Mouse (Mus musculus): ENCODE data around the gene Prr19. TPM values are rescaled to one million over a fixed set of nuclear protein-coding genes. Genes with fewer than 3 reads are reported as not detected.

Prr19 gene
- total and polyA plus RNA-seq, 2 experiments from 2014 or later = not detected

- peaks cover 28% of the 10 kb centered on the region for H3K4me1 ChIP-seq (ENCODE audit: control insufficient read depth, insufficient read depth)
- WGBS = 76% methylated on average over 8 of the region's 8 CpGs
- H3K9me3 ChIP-seq (replicated peaks; ENCODE audit: control insufficient read depth, low read length) = no peaks in the 10 kb centered on the region
- no peak for ATAC-seq (ENCODE audit: insufficient read depth, low read depth)
- peak overlapping the region; percentile 80; the same call in 1 of the 2 replicates for H3K4me3 ChIP-seq (ENCODE audit: low read depth, low read length)
- no peak for TF ChIP-seq EP300 (IDR thresholded peaks at IDR 0.05; ENCODE audit: low read depth)
- no peak for TF ChIP-seq CTCF (IDR thresholded peaks at IDR 0.05; ENCODE audit: low read depth)
- peak overlapping the region; percentile 81 for H3K27ac ChIP-seq (ENCODE audit: low read depth)
- H3K9ac ChIP-seq (replicated peaks; ENCODE audit: low read depth, low read length) = peak overlapping the region; percentile 86
- peaks cover 25% of the 10 kb centered on the region for H3K36me3 ChIP-seq (replicated peaks; ENCODE audit: control insufficient read depth, insufficient read depth, low read length)
- no peaks in the 10 kb centered on the region for H3K27me3 ChIP-seq (ENCODE audit: control insufficient read depth, insufficient read depth, low read length)
- peak overlapping the region; percentile 86 for H3K4me2 ChIP-seq (ENCODE audit: low read depth, low read length)
- DNase-seq (ENCODE audit: low spot score) = no peak
These were observed 31.5 kb upstream of the Prr19 start for GRCm38 (mm10) chr7:25269545-25270271.

- TF ChIP-seq EP300 (IDR thresholded peaks at IDR 0.05; ENCODE audit: low read depth) (no peak), CTCF (IDR thresholded peaks at IDR 0.05; ENCODE audit: low read depth) (no peak)
- Histone ChIP-seq H3K27ac (ENCODE audit: low read depth) (no peak overlapping the region), H3K4me3 (ENCODE audit: low read depth, low read length) (no peak overlapping the region), H3K9ac (replicated peaks; ENCODE audit: low read depth, low read length) (no peak overlapping the region), H3K4me2 (ENCODE audit: low read depth, low read length) (no peak overlapping the region), H3K9me3 (replicated peaks; ENCODE audit: control insufficient read depth, low read length) (no peaks in the 10 kb centered on the region), H3K36me3 (replicated peaks; ENCODE audit: control insufficient read depth, insufficient read depth, low read length) (peaks cover 25% of the 10 kb centered on the region), H3K4me1 (ENCODE audit: control insufficient read depth, insufficient read depth) (peaks cover 38% of the 10 kb centered on the region), H3K27me3 (ENCODE audit: control insufficient read depth, insufficient read depth, low read length) (no peaks in the 10 kb centered on the region)
- DNase-seq (ENCODE audit: low spot score) (no peak), ATAC-seq (ENCODE audit: insufficient read depth, low read depth) (no peak)
- 89% methylated on average over 35 of the region's 35 CpGs for WGBS
These were observed 30.3 kb upstream of the Prr19 start for GRCm38 (mm10) chr7:25270652-25271633.

- TF ChIP-seq EP300 (IDR thresholded peaks at IDR 0.05; ENCODE audit: low read depth) (no peak), CTCF (IDR thresholded peaks at IDR 0.05; ENCODE audit: low read depth) (no peak)
- 85% methylated on average over 29 of the region's 30 CpGs for WGBS
- no peak overlapping the region for H3K27ac ChIP-seq (ENCODE audit: low read depth)
These were observed 29.4 kb upstream of the Prr19 start for GRCm38 (mm10) chr7:25271651-25272444.

GRCm38 (mm10) chr7:25272445-25273258, 28.6 kb upstream of the Prr19 start:
- Histone ChIP-seq H3K9ac (replicated peaks; ENCODE audit: low read depth, low read length) (no peak overlapping the region), H3K4me2 (ENCODE audit: low read depth, low read length) (no peak overlapping the region), H3K4me1 (ENCODE audit: control insufficient read depth, insufficient read depth) (peaks cover 40% of the 10 kb centered on the region), H3K36me3 (replicated peaks; ENCODE audit: control insufficient read depth, insufficient read depth, low read length) (peaks cover 25% of the 10 kb centered on the region), H3K9me3 (replicated peaks; ENCODE audit: control insufficient read depth, low read length) (no peaks in the 10 kb centered on the region), H3K27me3 (ENCODE audit: control insufficient read depth, insufficient read depth, low read length) (no peaks in the 10 kb centered on the region), H3K27ac (ENCODE audit: low read depth) (no peak overlapping the region), H3K4me3 (ENCODE audit: low read depth, low read length) (no peak overlapping the region)
- 81% methylated on average over 38 of the region's 38 CpGs for WGBS
- TF ChIP-seq EP300 (IDR thresholded peaks at IDR 0.05; ENCODE audit: low read depth) (no peak), CTCF (IDR thresholded peaks at IDR 0.05; ENCODE audit: low read depth) (no peak)
- DNase-seq (ENCODE audit: low spot score) = no peak
- ATAC-seq (ENCODE audit: insufficient read depth, low read depth) = no peak

More at GRCm38 (mm10) chr7:25271651-25272444, 29.4 kb upstream of the Prr19 start:
- Histone ChIP-seq H3K4me2 (ENCODE audit: low read depth, low read length) (no peak overlapping the region), H3K9ac (replicated peaks; ENCODE audit: low read depth, low read length) (no peak overlapping the region), H3K36me3 (replicated peaks; ENCODE audit: control insufficient read depth, insufficient read depth, low read length) (peaks cover 25% of the 10 kb centered on the region), H3K27me3 (ENCODE audit: control insufficient read depth, insufficient read depth, low read length) (no peaks in the 10 kb centered on the region), H3K4me3 (ENCODE audit: low read depth, low read length) (no peak overlapping the region), H3K4me1 (ENCODE audit: control insufficient read depth, insufficient read depth) (peaks cover 39% of the 10 kb centered on the region), H3K9me3 (replicated peaks; ENCODE audit: control insufficient read depth, low read length) (no peaks in the 10 kb centered on the region)
- DNase-seq (ENCODE audit: low spot score) = no peak
- ATAC-seq (ENCODE audit: insufficient read depth, low read depth) = no peak
